ENCODE assay signal across 7 mouse cellular contexts in the genomic region with DNA sequence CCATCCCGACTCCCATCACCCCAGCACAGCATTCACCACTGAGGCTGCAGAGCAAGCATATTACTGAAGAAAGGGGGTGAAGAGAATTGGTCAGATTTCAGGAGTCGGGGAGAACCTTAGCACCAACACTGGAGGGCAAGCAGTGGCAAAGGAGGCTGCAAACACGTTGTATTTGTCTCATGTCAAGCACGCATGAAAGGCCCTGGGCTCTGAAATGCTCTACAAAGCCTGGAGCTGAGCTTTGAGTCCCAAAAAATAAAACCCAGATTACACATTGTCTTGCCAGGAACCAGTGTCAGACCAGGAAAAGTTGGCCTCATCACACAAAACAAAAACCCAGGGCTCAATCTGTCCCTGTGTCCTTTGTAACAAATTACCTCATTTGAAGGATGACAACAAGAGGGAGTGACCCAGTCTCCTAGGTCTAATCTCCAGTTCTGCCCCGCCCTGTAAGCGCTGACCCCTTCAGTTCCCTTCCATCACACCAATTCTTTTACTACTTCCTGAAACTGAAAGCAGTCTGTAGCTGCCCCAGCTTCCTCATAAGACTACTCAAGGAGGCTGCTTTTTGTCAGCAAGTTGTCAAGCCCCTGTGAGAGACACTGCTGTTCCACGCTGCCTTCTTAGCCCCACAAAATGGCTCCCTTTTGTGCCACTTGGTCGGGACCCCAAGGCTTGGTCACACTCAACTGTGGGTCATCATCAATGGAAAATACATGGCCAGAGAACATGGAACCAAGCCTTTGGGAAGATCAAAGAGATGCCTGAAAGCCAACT. TPM values are rescaled to one million over a fixed set of nuclear protein-coding genes. Genes with fewer than 3 reads are reported as not detected.
A peak's percentile ranks its signal among the peaks of the same experiment; 100 is the strongest.
DNase-seq lines count a peak whose midpoint lies in the region; ATAC-seq and TF ChIP-seq lines count a peak whose summit lies in the region.

No protein-coding gene starts in this region.

- peak; percentile 45 for DNase-seq in brain, embryonic 14.5 days (ENCODE audit: low read depth)
- no peak for DNase-seq in liver, embryonic 11.5 days (ENCODE audit: low spot score)
- peak; percentile 59 for DNase-seq in thymus, postnatal 25 days
- no peak for DNase-seq in gastrocnemius, postnatal 10 days

- H3K27ac ChIP-seq in ES-Bruce4 (ENCODE audit: insufficient read depth, low read length) = no peak overlapping the region
- H3K27ac ChIP-seq in heart, embryonic 14.5 days (replicated peaks in 1 of 2; ENCODE audit: control insufficient read depth in 1 of 2, insufficient read depth in 1 of 2, low read depth in 2 of 2, low read length in 2 of 2) = peak overlapping the region; percentile 82 to 91
- H3K27ac ChIP-seq in liver, embryonic 11.5 days (ENCODE audit: low read depth, low read length) = peak overlapping the region; percentile 91

- TF ChIP-seq POLR2A in ES-Bruce4 (IDR thresholded peaks at IDR 0.05; ENCODE audit: insufficient read depth, low read length) = no peak
- TF ChIP-seq POLR2A in brain, embryonic 14.5 days (IDR thresholded peaks at IDR 0.05; ENCODE audit: borderline replicate concordance, extremely low read depth, insufficient read depth, insufficient read length, poor library complexity, severe bottlenecking) = no peak

- TF ChIP-seq EP300 in ES-Bruce4 (IDR thresholded peaks at IDR 0.05; ENCODE audit: insufficient read depth, low read depth, low read length) = no peak

- no peak for TF ChIP-seq CTCF in ES-Bruce4 (IDR thresholded peaks at IDR 0.05; ENCODE audit: low read depth, low read length)
- TF ChIP-seq CTCF in brain, embryonic 14.5 days (IDR thresholded peaks at IDR 0.05; ENCODE audit: borderline replicate concordance, extremely low read depth, insufficient read depth, insufficient read length) = no peak

- H3K27me3 ChIP-seq in ES-Bruce4 (ENCODE audit: control insufficient read depth, insufficient read depth, low read length, poor library complexity, severe bottlenecking) = no peaks in the 10 kb centered on the region
- no peaks in the 10 kb centered on the region for H3K27me3 ChIP-seq in heart, embryonic 14.5 days (ENCODE audit: control insufficient read depth, insufficient read depth, low read length)
- H3K27me3 ChIP-seq in liver, embryonic 11.5 days (replicated peaks; ENCODE audit: control insufficient read depth, insufficient read depth, low read length) = no peaks in the 10 kb centered on the region

- H3K4me2 ChIP-seq in heart, embryonic 14.5 days (ENCODE audit: low read length) = peak overlapping the region; percentile 79
- H3K4me2 ChIP-seq in liver, embryonic 11.5 days = peak overlapping the region; percentile 87

- ATAC-seq in heart, embryonic 14.5 days (ENCODE audit: insufficient number of reproducible peaks, insufficient read depth, low FRiP score, low read depth) = no peak
- no peak for ATAC-seq in liver, embryonic 11.5 days (replicated peaks; ENCODE audit: low FRiP score)
- peak; percentile 72 for ATAC-seq in monocyte, adult 5-6 weeks (replicated peaks; ENCODE audit: insufficient number of reproducible peaks, low FRiP score, low TSS enrichment, poor library complexity, severe bottlenecking)

- peaks cover 4% of the 10 kb centered on the region; the same call in 1 of the 2 replicates for H3K36me3 ChIP-seq in ES-Bruce4 (ENCODE audit: control insufficient read depth, insufficient read depth, low read length, poor library complexity, severe bottlenecking)
- peaks cover 3% of the 10 kb centered on the region; the same call in 1 of the 2 replicates for H3K36me3 ChIP-seq in heart, embryonic 14.5 days (ENCODE audit: control insufficient read depth, insufficient read depth, low read length)
- H3K36me3 ChIP-seq in liver, embryonic 11.5 days (ENCODE audit: control insufficient read depth, insufficient read depth, low read length) = peaks cover 5% of the 10 kb centered on the region; the same call in 1 of the 2 replicates

- H3K9ac ChIP-seq in ES-Bruce4 (ENCODE audit: low read depth, poor library complexity, severe bottlenecking) = no peak overlapping the region
- H3K9ac ChIP-seq in heart, embryonic 14.5 days (ENCODE audit: low read length) = peak overlapping the region; percentile 98
- peak overlapping the region; percentile 99 for H3K9ac ChIP-seq in liver, embryonic 11.5 days (ENCODE audit: low read depth, low read length)

- H3K4me3 ChIP-seq in ES-Bruce4 (ENCODE audit: low read depth, low read length) = peak overlapping the region; percentile 96
- peak overlapping the region; percentile 82 to 97 for H3K4me3 ChIP-seq in heart, embryonic 14.5 days (ENCODE audit: control insufficient read depth in 1 of 2, insufficient read depth in 1 of 2, low read depth in 1 of 2, low read length in 2 of 2)
- peak overlapping the region; percentile 99 for H3K4me3 ChIP-seq in liver, embryonic 11.5 days (ENCODE audit: low read depth, low read length)

- peaks cover 5% of the 10 kb centered on the region for H3K9me3 ChIP-seq in ES-Bruce4 (replicated peaks; ENCODE audit: control insufficient read depth, insufficient read depth, low read length, poor library complexity, severe bottlenecking)
- H3K9me3 ChIP-seq in heart, embryonic 14.5 days (ENCODE audit: control insufficient read depth, low read length) = no peaks in the 10 kb centered on the region
- no peaks in the 10 kb centered on the region for H3K9me3 ChIP-seq in liver, embryonic 11.5 days (ENCODE audit: control insufficient read depth, low read length)

- WGBS in heart, embryonic 14.5 days = 36% methylated on average over 8 of the region's 8 CpGs
- 29% methylated on average over 8 of the region's 8 CpGs for WGBS in liver, embryonic 11.5 days

- H3K4me1 ChIP-seq in ES-Bruce4 (ENCODE audit: control insufficient read depth, insufficient read depth, low read length) = no peaks in the 10 kb centered on the region
- H3K4me1 ChIP-seq in heart, embryonic 14.5 days (ENCODE audit: control insufficient read depth in 2 of 2, insufficient read depth in 2 of 2, low read length in 2 of 2) = peaks cover 22 to 46% of the 10 kb centered on the region in 2 experiments
- peaks cover 54% of the 10 kb centered on the region for H3K4me1 ChIP-seq in liver, embryonic 11.5 days (replicated peaks; ENCODE audit: control insufficient read depth, insufficient read depth, low read length)

RNA-seq across cellular contexts. Expression of a gene that starts 1.6 kb away (rescaled TPM):
- polyA plus RNA-seq in ES-Bruce4 (2011; ENCODE audit: insufficient read depth, insufficient read length, low read depth, missing spikeins) = 163 and 173 TPM in 2 replicates
- polyA plus RNA-seq in brain, embryonic 14.5 days (2012; rRNA removed) = 1,229 and 1,645 TPM in 2 replicates
- 511 and 538 TPM in 2 replicates for polyA plus RNA-seq in heart, embryonic 14.5 days (2014; fragmentation: Nextera tagmentation; extraction: Ambion mirVana)
- 435 and 437 TPM in 2 replicates for polyA plus RNA-seq in liver, embryonic 11.5 days (2014; fragmentation: Nextera tagmentation; extraction: Ambion mirVana)
- 230 to 253 TPM (median 234 TPM) in 3 replicates for total RNA-seq in monocyte, adult 5-6 weeks (2017)
- total RNA-seq in gastrocnemius, postnatal 10 days (2021) = 100 to 1,000 TPM; 132 to 134 TPM

RNA-seq across cellular contexts. Expression of a gene that starts 20.9 kb away (rescaled TPM):
- polyA plus RNA-seq in ES-Bruce4 (2011; ENCODE audit: insufficient read depth, insufficient read length, low read depth, missing spikeins) = 42.7 and 43.2 TPM in 2 replicates
- polyA plus RNA-seq in brain, embryonic 14.5 days (2012; rRNA removed) = 67.9 and 84.3 TPM in 2 replicates
- polyA plus RNA-seq in heart, embryonic 14.5 days (2014; fragmentation: Nextera tagmentation; extraction: Ambion mirVana) = 54.5 and 56.2 TPM in 2 replicates
- 96.8 and 105 TPM in 2 replicates for polyA plus RNA-seq in liver, embryonic 11.5 days (2014; fragmentation: Nextera tagmentation; extraction: Ambion mirVana)
- 154 to 190 TPM (median 179 TPM) in 3 replicates for total RNA-seq in monocyte, adult 5-6 weeks (2017)
- 10 to 100 TPM; 17.3 to 19.0 TPM for total RNA-seq in gastrocnemius, postnatal 10 days (2021)

RNA-seq across cellular contexts. Expression of a gene that starts 23.5 kb away (rescaled TPM):
- polyA plus RNA-seq in ES-Bruce4 (2011; ENCODE audit: insufficient read depth, insufficient read length, low read depth, missing spikeins) = 1,012 and 1,017 TPM in 2 replicates
- polyA plus RNA-seq in brain, embryonic 14.5 days (2012; rRNA removed) = 702 and 773 TPM in 2 replicates
- 600 and 636 TPM in 2 replicates for polyA plus RNA-seq in heart, embryonic 14.5 days (2014; fragmentation: Nextera tagmentation; extraction: Ambion mirVana)
- polyA plus RNA-seq in liver, embryonic 11.5 days (2014; fragmentation: Nextera tagmentation; extraction: Ambion mirVana) = 874 and 889 TPM in 2 replicates
- total RNA-seq in monocyte, adult 5-6 weeks (2017) = 356 to 417 TPM (median 357 TPM) in 3 replicates
- total RNA-seq in gastrocnemius, postnatal 10 days (2021) = 100 to 1,000 TPM; 182 to 195 TPM

RNA-seq across cellular contexts. Expression of a gene that starts 37.1 kb away (rescaled TPM):
- 3.0 and 3.6 TPM in 2 replicates for polyA plus RNA-seq in ES-Bruce4 (2011; ENCODE audit: insufficient read depth, insufficient read length, low read depth, missing spikeins)
- polyA plus RNA-seq in brain, embryonic 14.5 days (2012; rRNA removed) = 12.4 and 15.1 TPM in 2 replicates
- 5.5 and 7.5 TPM in 2 replicates for polyA plus RNA-seq in heart, embryonic 14.5 days (2014; fragmentation: Nextera tagmentation; extraction: Ambion mirVana)
- 5.7 and 6.0 TPM in 2 replicates for polyA plus RNA-seq in liver, embryonic 11.5 days (2014; fragmentation: Nextera tagmentation; extraction: Ambion mirVana)
- total RNA-seq in monocyte, adult 5-6 weeks (2017) = 23.8 to 24.6 TPM (median 24.2 TPM) in 3 replicates
- 1 to 10 TPM; 1.2 to 2.4 TPM for total RNA-seq in gastrocnemius, postnatal 10 days (2021)

RNA-seq across cellular contexts. Expression of a gene that starts 50.3 kb away (rescaled TPM):
- polyA plus RNA-seq in ES-Bruce4 (2011; ENCODE audit: insufficient read depth, insufficient read length, low read depth, missing spikeins) = not detected in 2 replicates
- polyA plus RNA-seq in brain, embryonic 14.5 days (2012; rRNA removed) = not detected in 2 replicates
- 0.08 and 0.26 TPM in 2 replicates for polyA plus RNA-seq in heart, embryonic 14.5 days (2014; fragmentation: Nextera tagmentation; extraction: Ambion mirVana)
- polyA plus RNA-seq in liver, embryonic 11.5 days (2014; fragmentation: Nextera tagmentation; extraction: Ambion mirVana) = not detected in 2 replicates
- total RNA-seq in monocyte, adult 5-6 weeks (2017) = 0.39 TPM in 1 of 3 replicates, not detected in the others
- not detected for total RNA-seq in gastrocnemius, postnatal 10 days (2021)

Comparison
In these comparisons a context has a peak if more than half of its experiments do, and no peak if none do; other contexts are left out.
1. DNase-seq: peak in brain, embryonic 14.5 days (single experiment) and thymus, postnatal 25 days (single experiment); none in liver, embryonic 11.5 days (single experiment) and gastrocnemius, postnatal 10 days (single experiment).
2. Peak in every context shown above with its lines, with median percentiles within 50 percentile points of each other: H3K4me3 ChIP-seq.